Mouse (Mus musculus) embryo, embryonic 10.5 days (tissue): ENCODE measurements around the gene Ckap4.

ENCODE experiments used
- DNase-seq: peaks from one replicate; pipeline ENCODE4 v3.0.0-alpha.2; 2015; ENCODE audit warnings: low spot score

The Ckap4 gene

GRCm38 (mm10) chr10:84533912-84534671 lies at the start of gene Ckap4:
Ckap4 (minus strand) TSS chr10:84534062.
- peak; percentile 87 for DNase-seq

DNA sequence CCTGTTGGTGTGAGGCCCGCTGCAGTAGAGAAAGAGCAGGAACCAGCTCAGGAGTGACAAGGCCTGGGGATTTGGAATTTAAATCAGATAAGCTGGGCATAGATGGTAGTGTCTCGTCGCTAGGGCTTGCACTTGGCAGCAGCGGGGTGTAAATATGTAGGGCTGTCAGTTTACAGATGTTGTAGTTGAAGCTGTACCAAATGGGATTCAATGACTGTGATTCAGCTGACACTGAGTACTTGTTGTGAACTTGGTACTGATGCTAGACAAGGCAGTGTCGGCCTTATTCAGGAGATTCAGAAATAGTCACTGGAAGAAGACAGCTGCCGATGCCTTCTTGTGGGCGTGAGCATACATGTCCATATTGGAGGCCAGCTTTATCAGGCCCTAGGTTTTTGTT lies 48.4 kb upstream of the Ckap4 start:
- DNase-seq, result no peak

DNA sequence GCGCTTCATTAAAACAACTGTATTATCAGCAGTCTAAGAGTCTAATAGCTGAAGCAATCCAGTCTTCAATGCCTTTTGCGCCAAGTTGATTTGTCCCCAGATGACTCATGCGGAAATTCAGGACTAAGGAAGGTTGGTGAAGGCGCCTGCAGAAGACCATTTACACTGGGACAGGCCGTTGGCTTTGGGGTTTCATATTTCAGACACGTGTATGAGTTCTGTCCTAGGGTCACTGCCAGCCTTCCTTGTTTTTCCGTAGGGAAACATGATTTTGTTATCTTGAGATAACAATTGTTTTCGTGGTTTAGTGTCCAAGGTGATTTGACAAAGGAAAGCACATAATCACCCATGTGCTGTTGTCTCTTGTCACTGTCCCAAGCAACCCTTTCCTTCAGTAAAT lies 47.3 kb upstream of the Ckap4 start:
- no peak for DNase-seq

- no peak for DNase-seq
Observed at GRCm38 (mm10) chr10:84579527-84579926, 45.7 kb upstream of the Ckap4 start.

- DNase-seq, result no peak
Observed at GRCm38 (mm10) chr10:84578738-84579137, 44.9 kb upstream of the Ckap4 start.

GRCm38 (mm10) chr10:84577071-84577727 lies 43.3 kb upstream of the Ckap4 start:
- peak; percentile 73 for DNase-seq

- DNase-seq, result peak; percentile 96
Observed at GRCm38 (mm10) chr10:84576395-84577070, 42.7 kb upstream of the Ckap4 start, which contains the start of gene Tcp11l2. Tcp11l2 (plus strand) TSS chr10:84576626.

GRCm38 (mm10) chr10:84576029-84576394 lies 42.1 kb upstream of the Ckap4 start:
- DNase-seq, result no peak

- no peak for DNase-seq
Observed at GRCm38 (mm10) chr10:84573671-84574420, 40.0 kb upstream of the Ckap4 start.

DNA sequence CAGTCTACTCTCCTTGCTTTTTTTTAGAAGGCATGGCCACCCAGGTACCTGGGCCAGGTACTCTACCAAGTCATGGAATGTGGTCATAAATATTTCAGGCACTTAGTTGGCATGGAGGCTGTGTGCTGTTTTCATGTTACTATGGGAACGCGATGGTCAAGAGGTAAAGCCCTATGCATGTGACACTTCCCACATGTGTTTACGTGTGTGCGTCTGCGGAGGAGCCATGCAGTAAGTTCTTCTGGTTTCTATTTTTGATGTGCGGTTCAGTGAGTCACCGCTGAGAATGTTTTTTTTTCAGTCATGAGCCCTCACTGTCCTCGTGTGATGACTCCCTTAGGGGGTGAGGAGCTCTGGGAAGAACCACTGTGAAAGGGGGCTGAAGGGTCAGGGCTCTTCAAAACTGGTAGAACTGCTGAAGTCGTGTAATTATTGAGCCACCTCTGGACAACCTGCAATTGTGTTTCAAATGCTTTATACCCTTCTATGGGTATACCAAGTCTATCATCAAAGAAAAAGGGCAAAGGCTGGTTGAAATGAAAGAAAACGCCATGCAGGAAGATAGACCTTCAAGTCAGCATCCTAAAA lies 37.3 kb upstream of the Ckap4 start:
- DNase-seq, result no peak

GRCm38 (mm10) chr10:84564427-84564826 lies 30.6 kb upstream of the Ckap4 start:
- no peak for DNase-seq

- peak; percentile 61 for DNase-seq
Observed at GRCm38 (mm10) chr10:84562567-84563554, 29.0 kb upstream of the Ckap4 start.

- DNase-seq, result peak; percentile 72
Observed at GRCm38 (mm10) chr10:84562121-84562520, 28.3 kb upstream of the Ckap4 start.

- no peak for DNase-seq
Observed at GRCm38 (mm10) chr10:84559986-84560385, 26.1 kb upstream of the Ckap4 start.

DNA sequence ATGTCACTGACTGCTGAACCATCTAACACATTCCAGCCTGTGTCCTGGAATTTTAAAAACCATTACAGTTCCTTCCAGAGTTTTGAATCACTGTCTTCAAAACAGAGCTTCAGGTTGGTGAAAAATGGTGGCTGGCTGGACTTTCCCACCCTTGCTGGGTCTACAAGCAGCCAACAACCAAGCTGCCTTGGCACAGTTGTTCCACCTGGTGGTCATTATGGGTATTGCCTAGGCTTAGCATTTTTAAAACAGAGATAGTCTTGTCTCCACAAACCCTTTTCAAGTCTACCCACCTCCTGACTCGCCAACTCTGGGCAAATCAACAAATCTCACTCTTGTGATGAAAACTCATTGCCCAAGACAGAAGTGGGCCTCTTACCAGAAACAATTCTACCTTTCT lies 24.6 kb upstream of the Ckap4 start:
- DNase-seq, result peak; percentile 22

GRCm38 (mm10) chr10:84556120-84556519 lies 22.3 kb upstream of the Ckap4 start:
- no peak for DNase-seq

DNA sequence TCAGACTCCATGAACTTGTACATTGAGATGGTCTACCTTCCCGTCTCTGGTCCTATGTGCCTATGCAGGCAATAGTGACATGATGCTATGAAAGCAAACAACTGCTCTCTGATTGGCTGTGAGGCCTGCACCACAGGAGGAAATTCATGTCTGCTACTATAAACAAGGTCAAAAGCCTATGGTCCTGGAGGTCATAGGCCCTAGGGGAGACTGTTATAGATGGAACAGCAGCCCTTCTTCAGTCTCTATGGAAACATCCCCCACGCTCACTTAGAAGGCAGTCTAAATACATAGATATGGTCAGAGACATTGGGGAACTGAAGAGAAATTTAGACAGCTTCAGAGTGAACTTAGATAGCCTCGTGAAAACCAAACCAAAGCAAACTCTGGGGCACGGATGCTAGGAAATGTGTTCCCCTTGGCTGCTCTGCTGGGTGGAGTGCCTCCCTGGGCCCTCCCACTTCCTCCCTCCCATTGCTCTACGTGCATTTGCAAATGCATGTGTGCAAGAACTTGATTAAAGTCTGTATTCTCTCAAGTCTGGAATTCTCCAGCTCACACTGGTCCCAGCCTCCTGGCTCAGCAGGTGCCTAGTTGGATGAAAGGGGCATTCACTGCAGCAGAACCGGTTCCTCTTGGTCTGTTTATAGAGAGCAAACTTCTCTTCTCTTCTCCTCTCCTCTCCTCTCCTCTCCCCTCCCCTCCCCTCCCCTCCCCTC lies 20.6 kb upstream of the Ckap4 start:
- peak; percentile 22 for DNase-seq

- no peak for DNase-seq
Observed at GRCm38 (mm10) chr10:84552477-84552876, 18.6 kb upstream of the Ckap4 start.

- no peak for DNase-seq
Observed at GRCm38 (mm10) chr10:84551846-84552245, 18.0 kb upstream of the Ckap4 start.

DNA sequence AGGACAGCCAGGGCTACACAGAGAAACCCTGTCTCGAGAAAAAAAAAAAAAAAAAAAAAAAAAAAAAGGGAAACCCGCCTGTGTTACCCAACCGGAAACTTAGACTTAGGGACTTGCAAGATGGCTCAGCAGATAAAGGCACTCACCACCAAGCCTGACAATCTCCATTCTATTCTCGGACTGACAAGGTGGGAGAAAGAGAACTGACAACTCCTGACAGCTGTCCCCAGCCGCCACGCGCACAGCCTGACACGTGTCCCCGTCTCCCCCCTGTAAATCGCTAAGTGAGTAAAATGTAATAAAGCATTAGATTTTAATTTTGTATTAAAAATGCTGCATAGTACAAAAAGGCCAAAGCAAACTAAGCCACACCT lies 16.0 kb upstream of the Ckap4 start:
- no peak for DNase-seq
